Mouse (Mus musculus): ENCODE measurements around the gene Uxs1.

DNA sequence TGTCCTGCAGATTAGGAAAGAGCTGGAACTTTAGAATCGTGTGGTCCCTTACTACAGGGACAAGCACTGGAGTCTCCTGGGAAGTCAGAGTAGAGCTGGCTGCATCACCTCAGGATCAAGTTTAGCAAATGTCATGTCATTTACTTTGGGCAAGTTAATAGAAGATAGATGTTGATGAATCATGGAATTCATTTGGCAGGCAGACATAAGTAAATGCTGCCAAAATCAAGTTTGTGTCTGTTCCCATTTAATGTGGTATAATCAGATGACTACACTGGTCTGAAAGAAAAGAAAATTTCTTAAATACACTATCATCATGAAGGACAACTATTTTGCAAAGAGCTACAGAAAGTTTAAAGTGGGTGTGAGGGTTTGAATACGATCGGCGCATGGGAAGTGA is 35.0 kb upstream of the Uxs1 start:
- TF ChIP-seq CTCF (IDR thresholded peaks at IDR 0.05; ENCODE audit: low read depth) (no peak), EP300 (IDR thresholded peaks at IDR 0.05; ENCODE audit: low read depth) (no peak)
